Mouse (Mus musculus) T-helper 1 cell (primary cell): ENCODE data around the gene Mmgt1.

Experiments
- in situ Hi-C: fragments of 300-600 bp; cut with MboI, MseI; formaldehyde crosslinking; loops from one replicate; pipeline ENCODE4 v1.15.1; 2025; ENCODE audit warnings: high pct_unique_total_duplicates

The Mmgt1 gene

DNA sequence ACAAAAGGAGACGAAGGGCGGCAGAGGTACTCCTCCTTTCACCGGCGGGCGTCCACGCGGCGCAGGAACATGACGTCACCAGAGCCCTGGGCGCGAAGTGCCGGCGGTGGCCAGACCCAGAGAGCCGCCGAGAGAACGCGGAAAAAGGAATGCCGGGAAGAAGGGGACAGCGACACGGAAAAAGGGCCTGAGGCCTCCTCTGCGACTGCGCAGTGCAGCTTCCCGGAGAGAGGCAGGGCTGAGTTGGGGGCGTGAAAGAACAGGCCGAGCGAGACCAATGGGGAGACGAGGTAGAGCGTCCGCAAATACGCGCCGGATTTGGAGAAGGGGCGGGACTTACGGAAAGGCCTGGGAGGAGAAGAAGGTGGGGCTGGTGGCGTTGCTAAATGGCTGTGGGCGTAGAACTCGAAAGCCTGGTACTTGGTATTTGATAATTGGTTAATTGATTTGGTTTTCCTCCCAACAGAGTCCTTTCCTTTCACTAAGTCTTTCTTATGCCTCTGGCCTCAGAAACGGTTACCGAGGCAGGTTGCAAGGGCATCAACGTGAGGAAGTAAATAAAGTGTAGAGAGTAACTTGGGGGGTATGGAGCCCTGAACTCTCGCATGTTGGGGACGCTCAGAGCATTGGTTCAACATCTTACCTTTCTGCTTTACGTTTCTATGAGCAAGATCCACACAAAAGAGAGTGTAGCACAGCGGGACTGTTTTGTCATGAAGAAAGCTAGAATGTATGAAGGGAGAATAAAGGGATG, at the start of gene Mmgt1:
Mmgt1 (minus strand) TSS at position 183 of the 754 bp plus-strand sequence.
- in situ Hi-C loops = no loop called here

- in situ Hi-C loops = no loop called here
Observed at GRCm38 (mm10) chrX:56640066-56640465, 42.2 kb upstream of the Mmgt1 start.

GRCm38 (mm10) chrX:56636185-56636584, 38.3 kb upstream of the Mmgt1 start:
- in situ Hi-C loops = no loop called here

DNA sequence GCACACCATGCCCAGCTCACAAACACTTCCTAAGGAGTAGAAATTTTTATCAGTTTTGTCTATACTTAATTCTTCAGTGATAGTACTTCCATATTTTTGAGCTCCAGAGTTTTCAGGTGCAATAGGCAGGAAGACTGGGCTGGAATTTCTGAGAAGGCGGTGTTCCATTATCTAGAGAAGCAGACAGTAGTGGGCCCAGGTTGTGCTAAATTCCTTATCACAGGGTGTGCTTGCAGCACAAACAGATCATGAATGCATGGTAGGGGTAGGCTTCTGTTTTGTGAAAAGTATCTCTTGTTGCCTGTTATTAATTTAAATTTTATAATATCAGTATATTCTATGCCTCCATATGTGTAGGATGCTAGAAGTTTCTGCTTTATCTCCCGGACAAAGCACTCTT, 17.4 kb upstream of the Mmgt1 start:
- in situ Hi-C loops = no loop called here

DNA sequence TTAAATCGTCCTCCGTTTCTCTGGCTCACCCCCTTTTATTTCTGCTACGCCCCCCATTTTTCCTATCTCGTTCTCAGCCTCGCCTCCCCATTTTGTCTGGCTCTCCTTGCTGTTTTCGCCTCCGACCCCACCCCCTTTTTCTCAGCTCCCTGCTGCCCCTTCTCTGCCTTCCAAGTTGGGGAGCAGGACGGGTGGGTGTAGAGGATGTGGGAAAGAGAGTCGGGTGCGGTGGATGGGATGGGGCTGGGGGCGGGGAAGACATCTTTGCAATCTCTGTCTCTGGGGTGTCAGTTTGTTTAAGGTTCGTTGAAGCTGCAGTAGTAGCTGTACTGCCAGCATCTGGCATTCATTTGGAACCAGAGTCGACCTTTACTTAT, 12.4 kb upstream of the Mmgt1 start:
- in situ Hi-C loops = no loop called here

GRCm38 (mm10) chrX:56609623-56610317, 11.9 kb upstream of the Mmgt1 start, which contains the start of gene Slc9a6:
Gene Slc9a6, plus strand, starts transcription at chrX:56609757.
- in situ Hi-C loops = no loop called here

DNA sequence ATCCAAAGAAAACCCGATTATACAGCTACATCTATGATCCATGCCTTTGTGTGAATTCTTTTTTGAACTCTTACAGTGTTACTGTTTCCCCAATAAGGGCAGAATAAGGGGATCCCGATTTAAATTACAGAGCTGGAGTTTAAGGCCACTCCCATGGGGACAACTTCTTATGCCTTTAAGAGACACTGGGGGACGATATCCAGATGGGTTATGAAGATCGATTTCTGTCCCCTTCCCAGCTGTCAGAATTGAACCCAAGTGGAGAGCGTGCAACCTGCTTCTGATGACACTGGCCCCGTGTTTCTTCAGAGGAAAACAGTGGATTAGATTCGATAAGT, 11.4 kb upstream of the Mmgt1 start:
- in situ Hi-C loops = no loop called here

GRCm38 (mm10) chrX:56607032-56607710, 9.3 kb upstream of the Mmgt1 start:
- in situ Hi-C loops = no loop called here

GRCm38 (mm10) chrX:56606536-56606935, 8.7 kb upstream of the Mmgt1 start:
- in situ Hi-C loops = no loop called here

DNA sequence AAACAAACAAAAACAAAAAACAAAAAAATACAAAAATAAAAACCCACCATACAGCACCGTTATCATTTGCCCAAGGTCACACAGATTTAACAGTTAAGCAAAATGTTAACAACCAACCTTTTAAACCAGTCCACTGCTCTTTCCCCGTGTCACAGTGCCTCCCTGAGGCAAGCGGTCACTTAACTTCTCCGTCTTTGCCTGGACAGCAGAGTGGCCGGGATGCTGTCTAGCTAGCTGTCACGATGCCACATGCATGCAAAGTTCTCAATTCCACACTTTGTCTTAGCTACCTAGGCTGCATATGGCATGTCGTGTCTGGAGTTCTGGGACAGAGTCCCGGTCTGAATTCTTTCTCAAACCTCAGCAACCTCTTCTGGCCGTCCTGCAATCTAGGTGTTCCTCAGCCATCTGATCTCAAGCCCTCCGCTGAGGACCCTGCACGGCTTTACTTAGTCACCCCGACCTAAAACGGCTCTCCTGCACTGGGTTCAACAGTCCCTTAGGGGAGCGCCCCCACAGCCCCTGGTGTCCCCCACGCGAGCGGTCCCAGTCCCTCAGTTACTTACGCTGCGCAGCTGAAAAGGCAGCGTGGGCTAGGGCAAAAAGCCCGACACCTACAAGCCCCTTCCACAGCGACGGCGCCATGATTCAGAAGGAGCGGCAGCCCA, 516 bp downstream of the Mmgt1 start:
- in situ Hi-C loops = no loop called here

DNA sequence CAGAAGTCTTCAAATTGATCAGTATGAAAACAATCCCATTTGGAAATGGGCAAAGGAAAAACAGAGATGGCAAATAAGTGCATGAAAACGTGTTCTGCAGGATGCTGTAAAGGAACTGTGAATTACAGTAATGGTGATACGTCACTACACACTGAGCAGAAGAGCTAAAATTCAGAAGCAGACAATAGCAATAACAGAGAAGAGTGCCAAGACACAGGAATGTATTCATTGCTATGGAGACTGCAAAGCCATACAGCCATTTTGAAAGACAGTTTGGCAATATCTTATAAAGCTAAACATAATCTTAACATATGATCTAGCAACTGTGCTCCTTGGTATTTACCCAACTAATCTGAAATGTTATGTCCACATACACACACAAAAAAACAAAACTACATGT, 19.7 kb downstream of the Mmgt1 start:
- in situ Hi-C loops = no loop called here

GRCm38 (mm10) chrX:56572465-56572864, 25.4 kb downstream of the Mmgt1 start:
- in situ Hi-C loops = no loop called here

DNA sequence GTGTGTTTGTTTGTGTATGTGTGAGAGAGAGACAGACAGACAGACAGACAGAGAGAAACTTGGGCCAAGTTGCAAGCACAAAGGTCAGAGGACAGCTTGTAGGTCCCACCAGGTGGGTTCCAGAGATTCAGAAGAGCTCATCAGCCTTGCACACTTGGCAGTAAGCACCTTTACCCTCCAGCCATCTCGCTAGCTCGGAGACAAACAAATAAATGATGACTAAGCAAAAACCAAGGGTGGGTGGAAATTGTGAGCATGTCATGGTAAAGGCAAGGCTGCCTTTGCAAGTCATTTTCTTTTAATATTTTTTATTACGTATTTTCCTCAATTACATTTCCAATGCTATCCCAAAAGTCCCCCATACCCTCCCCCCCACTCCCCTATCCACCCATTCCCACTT, 44.3 kb downstream of the Mmgt1 start:
- in situ Hi-C loops = no loop called here

- in situ Hi-C loops = loop anchor here (25.0 kb wide), 1 partner anchor 1388 kb away; no protein-coding TSS in a partner anchor
Observed at GRCm38 (mm10) chrX:56549506-56549905, 48.4 kb downstream of the Mmgt1 start, which contains the start of gene Gm648. Gene Gm648, minus strand, starts transcription at chrX:56549606.

- in situ Hi-C loops = loop anchor here (25.0 kb wide), 1 partner anchor 1400 kb away; no protein-coding TSS in a partner anchor
Observed at GRCm38 (mm10) chrX:56537162-56537561, 60.7 kb downstream of the Mmgt1 start.
